Mouse (Mus musculus): Measurements from ENCODE around the gene Prdm16. TPM values are rescaled to one million over a fixed set of nuclear protein-coding genes. Genes with fewer than 3 reads are reported as not detected.
A peak's percentile ranks its signal among the peaks of the same experiment; 100 is the strongest.

Prdm16 gene
- polyA plus RNA-seq, 1 experiment from 2014 or later, result 19.4 TPM

DNA sequence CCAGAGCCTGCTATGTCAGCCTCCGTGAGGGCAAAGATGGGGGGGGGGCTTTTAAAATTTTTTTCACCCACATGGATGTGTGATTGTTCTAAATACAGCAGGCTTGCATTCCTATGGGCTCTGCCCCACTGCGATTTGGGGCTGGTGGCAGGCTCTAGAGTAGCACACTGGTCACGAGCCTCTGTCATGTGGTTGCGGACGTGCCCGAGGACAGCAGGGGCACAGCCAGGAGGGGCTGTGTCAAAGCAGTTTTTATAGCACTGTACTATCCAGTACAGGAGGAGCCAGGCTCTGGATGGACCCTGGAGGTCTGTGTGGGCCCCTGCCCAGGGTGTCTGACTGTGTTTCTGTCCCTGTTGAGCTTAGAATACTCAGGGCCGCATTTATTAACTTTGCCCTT, 306.7 kb downstream of the Prdm16 start:
- H3K4me2 ChIP-seq, result no peak overlapping the region
- 0 out of 2 replicates have a peak, but pooled peaks cover 3% of the 10 kb centered on the region for H3K4me1 ChIP-seq (ENCODE audit: insufficient read depth)
- ATAC-seq (ENCODE audit: insufficient read depth), result no peak
- TF ChIP-seq CTCF (IDR thresholded peaks at IDR 0.05; ENCODE audit: low read depth), result no peak
- no peaks in the 10 kb centered on the region for H3K9me3 ChIP-seq (ENCODE audit: low read depth, low read length)
- H3K27ac ChIP-seq (ENCODE audit: low read depth), result no peak overlapping the region
- DNase-seq, result no peak
- WGBS, result 85% methylated on average over 7 of the region's 7 CpGs
- H3K36me3 ChIP-seq (ENCODE audit: insufficient read depth), result no peaks in the 10 kb centered on the region
- H3K9ac ChIP-seq, result no peak overlapping the region
- no peak overlapping the region for H3K4me3 ChIP-seq (ENCODE audit: low read depth, low read length)
- H3K27me3 ChIP-seq (ENCODE audit: insufficient read depth, low read length), result no peaks in the 10 kb centered on the region

DNA sequence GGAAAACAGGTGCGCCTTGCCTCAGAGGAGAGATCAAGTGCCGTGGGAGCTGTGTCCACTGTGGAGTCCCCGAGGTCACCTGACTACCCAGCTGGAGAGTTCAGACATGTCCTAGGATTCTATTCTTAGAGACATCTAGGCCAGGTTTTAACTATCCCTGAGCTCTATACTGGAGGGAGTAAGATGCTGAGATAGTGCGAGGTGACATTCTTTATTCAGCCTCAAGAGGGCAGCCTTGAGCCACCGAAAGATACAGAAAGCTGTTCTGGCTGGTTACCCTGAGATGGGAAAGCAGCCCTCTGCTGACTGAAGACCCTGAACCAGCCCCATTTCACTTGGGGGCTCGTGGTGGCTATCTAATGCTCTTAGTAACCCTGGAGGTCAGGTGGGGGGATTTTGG, 307.8 kb downstream of the Prdm16 start:
- no peak overlapping the region for H3K27ac ChIP-seq (ENCODE audit: low read depth)
- 0 out of 2 replicates have a peak, but pooled peaks cover 3% of the 10 kb centered on the region for H3K4me1 ChIP-seq (ENCODE audit: insufficient read depth)
- 8% methylated on average over 6 of the region's 6 CpGs for WGBS
- DNase-seq, result peak; percentile 92
- peak overlapping the region; percentile 12; the same call in 1 of the 2 replicates for H3K4me2 ChIP-seq
- no peak overlapping the region for H3K4me3 ChIP-seq (ENCODE audit: low read depth, low read length)
- H3K9me3 ChIP-seq (ENCODE audit: low read depth, low read length), result no peaks in the 10 kb centered on the region
- no peak overlapping the region for H3K9ac ChIP-seq
- peak; percentile 90 for TF ChIP-seq CTCF (IDR thresholded peaks at IDR 0.05; ENCODE audit: low read depth)
- peak; percentile 45 for ATAC-seq (ENCODE audit: insufficient read depth)
- no peaks in the 10 kb centered on the region for H3K27me3 ChIP-seq (ENCODE audit: insufficient read depth, low read length)
- H3K36me3 ChIP-seq (ENCODE audit: insufficient read depth), result no peaks in the 10 kb centered on the region

DNA sequence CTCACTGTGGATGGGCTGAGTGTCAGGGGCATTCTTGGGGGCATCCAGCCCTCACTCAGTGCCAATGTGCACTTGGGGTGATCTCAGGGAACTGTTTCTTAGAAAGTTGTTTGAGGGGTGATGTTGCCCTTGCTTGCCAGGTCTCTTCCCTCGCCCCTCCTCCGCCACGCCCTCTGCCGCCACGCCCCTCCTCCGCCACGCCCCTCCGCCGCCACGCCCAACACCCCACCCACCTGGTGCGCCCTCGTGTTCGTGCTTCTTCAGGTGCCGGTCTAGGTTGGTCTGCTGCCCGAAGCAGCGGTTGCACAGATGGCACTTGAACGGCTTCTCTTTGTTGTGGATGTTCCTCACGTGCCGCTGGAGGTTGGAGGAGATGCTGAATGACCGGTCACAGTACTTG, 308.2 kb downstream of the Prdm16 start:
- no peak overlapping the region for H3K4me3 ChIP-seq (ENCODE audit: low read depth, low read length)
- no peak for TF ChIP-seq CTCF (IDR thresholded peaks at IDR 0.05; ENCODE audit: low read depth)
- no peaks in the 10 kb centered on the region for H3K9me3 ChIP-seq (ENCODE audit: low read depth, low read length)
- 0 out of 2 replicates have a peak, but pooled peaks cover 3% of the 10 kb centered on the region for H3K4me1 ChIP-seq (ENCODE audit: insufficient read depth)
- no peak for DNase-seq
- peak overlapping the region; percentile 12; the same call in 1 of the 2 replicates for H3K4me2 ChIP-seq
- H3K9ac ChIP-seq, result no peak overlapping the region
- WGBS, result 7% methylated on average over 20 of the region's 20 CpGs
- no peak for ATAC-seq (ENCODE audit: insufficient read depth)
- no peaks in the 10 kb centered on the region for H3K27me3 ChIP-seq (ENCODE audit: insufficient read depth, low read length)
- H3K36me3 ChIP-seq (ENCODE audit: insufficient read depth), result peaks cover 4% of the 10 kb centered on the region; the same call in 1 of the 2 replicates
- no peak overlapping the region for H3K27ac ChIP-seq (ENCODE audit: low read depth)

DNA sequence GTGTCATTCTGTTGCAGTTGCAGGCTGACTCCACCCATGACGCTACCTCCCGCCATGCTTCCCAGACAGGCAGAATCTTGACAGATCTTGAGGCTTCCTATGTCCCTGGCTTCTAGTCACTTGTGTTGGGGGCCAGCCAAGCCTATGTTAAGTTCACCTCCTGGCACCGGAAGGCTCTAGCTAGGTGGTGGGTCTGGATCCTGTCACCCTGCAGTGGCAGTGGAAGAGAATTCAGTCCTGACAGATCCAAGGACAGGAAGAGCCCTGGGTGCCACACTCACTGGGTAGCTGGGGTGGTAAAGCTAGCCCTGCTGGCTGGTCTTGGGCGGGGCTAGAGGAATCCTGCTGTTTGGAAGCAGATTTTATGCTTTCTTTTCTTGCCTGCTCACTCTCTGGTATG, 311.3 kb downstream of the Prdm16 start:
- Histone ChIP-seq H3K27me3 (ENCODE audit: insufficient read depth, low read length) (no peaks in the 10 kb centered on the region), H3K4me1 (ENCODE audit: insufficient read depth) (no peaks in the 10 kb centered on the region), H3K9ac (no peak overlapping the region), H3K9me3 (ENCODE audit: low read depth, low read length) (no peaks in the 10 kb centered on the region), H3K27ac (ENCODE audit: low read depth) (no peak overlapping the region), H3K4me3 (ENCODE audit: low read depth, low read length) (no peak overlapping the region), H3K36me3 (ENCODE audit: insufficient read depth) (peaks cover 4% of the 10 kb centered on the region; the same call in 1 of the 2 replicates), H3K4me2 (no peak overlapping the region)
- DNase-seq (no peak), ATAC-seq (ENCODE audit: insufficient read depth) (no peak)
- 62% methylated on average over 4 of the region's 4 CpGs for WGBS
- no peak for TF ChIP-seq CTCF (IDR thresholded peaks at IDR 0.05; ENCODE audit: low read depth)

DNA sequence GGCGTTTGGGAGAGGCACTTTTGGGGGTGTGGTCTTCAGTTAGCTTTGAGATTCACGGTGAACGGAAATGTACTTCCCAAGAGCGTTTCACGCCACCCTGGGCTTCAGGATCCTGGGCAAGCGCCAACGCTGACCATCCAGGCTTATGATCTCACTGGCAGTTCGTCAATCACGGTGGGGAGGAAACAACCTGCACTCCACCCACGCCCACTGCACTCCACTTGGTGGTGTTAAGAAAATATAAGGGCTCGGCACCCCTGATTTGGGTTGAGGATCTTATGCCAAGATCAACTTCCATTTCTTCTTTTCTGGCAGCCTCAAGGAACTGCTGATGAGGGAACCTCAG, 323.1 kb downstream of the Prdm16 start:
- no peak overlapping the region for H3K4me3 ChIP-seq (ENCODE audit: low read depth, low read length)
- H3K4me2 ChIP-seq, result no peak overlapping the region
- H3K4me1 ChIP-seq (ENCODE audit: insufficient read depth), result no peaks in the 10 kb centered on the region
- WGBS, result 52% methylated on average over 11 of the region's 11 CpGs
- no peak overlapping the region for H3K9ac ChIP-seq
- no peaks in the 10 kb centered on the region for H3K9me3 ChIP-seq (ENCODE audit: low read depth, low read length)
- no peak for ATAC-seq (ENCODE audit: insufficient read depth)
- no peak for TF ChIP-seq CTCF (IDR thresholded peaks at IDR 0.05; ENCODE audit: low read depth)
- H3K27ac ChIP-seq (ENCODE audit: low read depth), result no peak overlapping the region
- peak; percentile 50 for DNase-seq
- no peaks in the 10 kb centered on the region for H3K27me3 ChIP-seq (ENCODE audit: insufficient read depth, low read length)
- H3K36me3 ChIP-seq (ENCODE audit: insufficient read depth), result no peaks in the 10 kb centered on the region

DNA sequence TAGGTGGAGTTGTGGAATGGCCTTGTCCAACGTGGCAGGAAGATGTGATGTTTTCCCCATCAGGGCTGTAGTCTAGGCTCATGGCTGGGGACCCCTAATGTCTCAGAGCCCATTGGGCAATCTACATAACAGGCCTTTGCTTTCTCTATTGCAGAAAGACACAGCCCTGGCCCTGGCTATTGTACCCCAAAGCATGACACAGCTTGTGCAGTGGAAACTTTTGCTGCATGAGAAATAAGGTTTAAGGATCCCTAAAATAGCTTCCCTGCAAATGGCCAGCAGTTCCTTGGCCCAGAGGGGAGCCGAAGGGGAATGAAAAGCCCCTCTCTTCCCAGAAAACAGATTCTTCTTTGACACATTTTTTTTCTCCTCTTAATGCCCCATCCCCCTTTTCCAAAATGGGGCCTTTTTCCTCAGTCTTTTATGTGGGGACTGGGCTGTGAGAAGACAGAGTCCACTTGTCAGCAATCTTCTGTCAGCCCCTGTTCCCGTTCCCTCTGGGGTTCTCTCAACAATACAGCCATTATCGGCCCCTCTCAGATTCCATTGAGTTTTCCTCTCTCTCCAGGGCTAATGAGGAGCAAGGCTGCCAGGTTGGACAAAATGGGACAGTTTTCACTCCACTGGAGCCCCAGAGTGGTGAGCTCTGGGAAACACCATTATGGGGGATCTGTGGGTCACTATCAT, 323.6 kb downstream of the Prdm16 start:
- DNase-seq, result no peak
- H3K27ac ChIP-seq (ENCODE audit: low read depth), result no peak overlapping the region
- TF ChIP-seq CTCF (IDR thresholded peaks at IDR 0.05; ENCODE audit: low read depth), result no peak
- H3K36me3 ChIP-seq (ENCODE audit: insufficient read depth), result no peaks in the 10 kb centered on the region
- no peak for ATAC-seq (ENCODE audit: insufficient read depth)
- no peak overlapping the region for H3K4me3 ChIP-seq (ENCODE audit: low read depth, low read length)
- no peak overlapping the region for H3K4me2 ChIP-seq
- H3K9me3 ChIP-seq (ENCODE audit: low read depth, low read length), result no peaks in the 10 kb centered on the region
- no peaks in the 10 kb centered on the region for H3K27me3 ChIP-seq (ENCODE audit: insufficient read depth, low read length)
- H3K4me1 ChIP-seq (ENCODE audit: insufficient read depth), result no peaks in the 10 kb centered on the region
- H3K9ac ChIP-seq, result no peak overlapping the region
- 39% methylated on average over 4 of the region's 4 CpGs for WGBS

DNA sequence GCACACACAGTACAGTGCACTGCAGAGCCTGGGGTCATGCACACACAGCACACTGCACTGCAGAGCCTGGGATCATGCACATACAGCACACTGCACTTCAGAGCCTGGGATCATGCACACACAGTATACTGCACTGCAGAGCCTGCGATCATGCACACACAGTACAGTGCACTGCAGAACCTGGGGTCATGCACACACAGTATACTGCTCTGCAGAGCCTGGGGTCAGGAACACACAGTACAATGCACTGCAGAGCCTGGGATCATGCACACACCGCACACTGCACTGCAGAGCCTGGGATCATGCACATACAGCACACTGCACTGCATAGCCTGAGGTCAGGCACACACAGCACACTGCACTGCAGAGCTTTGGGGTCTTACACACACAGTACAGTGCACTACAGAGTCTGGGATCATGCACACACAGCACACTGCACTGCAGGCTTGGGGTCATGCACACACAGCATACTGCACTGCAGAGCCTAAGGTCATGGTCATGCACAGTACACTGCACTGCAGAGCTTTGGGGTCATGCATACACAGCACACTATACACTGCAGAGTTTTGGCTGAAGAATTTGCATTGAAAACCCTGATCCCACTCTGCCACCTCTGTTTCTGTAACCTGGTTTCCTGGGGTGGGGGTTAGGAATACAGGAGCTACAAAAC, 324.4 kb downstream of the Prdm16 start:
- no peak for DNase-seq
- TF ChIP-seq CTCF (IDR thresholded peaks at IDR 0.05; ENCODE audit: low read depth), result no peak
- Histone ChIP-seq H3K27ac (ENCODE audit: low read depth) (no peak overlapping the region), H3K36me3 (ENCODE audit: insufficient read depth) (no peaks in the 10 kb centered on the region), H3K9me3 (ENCODE audit: low read depth, low read length) (no peaks in the 10 kb centered on the region), H3K4me2 (no peak overlapping the region), H3K4me1 (ENCODE audit: insufficient read depth) (no peaks in the 10 kb centered on the region), H3K4me3 (ENCODE audit: low read depth, low read length) (no peak overlapping the region), H3K27me3 (ENCODE audit: insufficient read depth, low read length) (no peaks in the 10 kb centered on the region), H3K9ac (no peak overlapping the region)
- peak; percentile 28; the same call in 1 of the 2 replicates for ATAC-seq (ENCODE audit: insufficient read depth)
- WGBS, result 92% methylated on average over 2 of the region's 2 CpGs
